Mouse (Mus musculus) embryo, embryonic 11.5 days (tissue): ENCODE measurements around the gene Osbp2.

Experiments
- DNase-seq: peaks from one replicate; pipeline ENCODE4 v3.0.0-alpha.2; 2012; ENCODE audit warnings: low read depth, low spot score

The Osbp2 gene

DNA sequence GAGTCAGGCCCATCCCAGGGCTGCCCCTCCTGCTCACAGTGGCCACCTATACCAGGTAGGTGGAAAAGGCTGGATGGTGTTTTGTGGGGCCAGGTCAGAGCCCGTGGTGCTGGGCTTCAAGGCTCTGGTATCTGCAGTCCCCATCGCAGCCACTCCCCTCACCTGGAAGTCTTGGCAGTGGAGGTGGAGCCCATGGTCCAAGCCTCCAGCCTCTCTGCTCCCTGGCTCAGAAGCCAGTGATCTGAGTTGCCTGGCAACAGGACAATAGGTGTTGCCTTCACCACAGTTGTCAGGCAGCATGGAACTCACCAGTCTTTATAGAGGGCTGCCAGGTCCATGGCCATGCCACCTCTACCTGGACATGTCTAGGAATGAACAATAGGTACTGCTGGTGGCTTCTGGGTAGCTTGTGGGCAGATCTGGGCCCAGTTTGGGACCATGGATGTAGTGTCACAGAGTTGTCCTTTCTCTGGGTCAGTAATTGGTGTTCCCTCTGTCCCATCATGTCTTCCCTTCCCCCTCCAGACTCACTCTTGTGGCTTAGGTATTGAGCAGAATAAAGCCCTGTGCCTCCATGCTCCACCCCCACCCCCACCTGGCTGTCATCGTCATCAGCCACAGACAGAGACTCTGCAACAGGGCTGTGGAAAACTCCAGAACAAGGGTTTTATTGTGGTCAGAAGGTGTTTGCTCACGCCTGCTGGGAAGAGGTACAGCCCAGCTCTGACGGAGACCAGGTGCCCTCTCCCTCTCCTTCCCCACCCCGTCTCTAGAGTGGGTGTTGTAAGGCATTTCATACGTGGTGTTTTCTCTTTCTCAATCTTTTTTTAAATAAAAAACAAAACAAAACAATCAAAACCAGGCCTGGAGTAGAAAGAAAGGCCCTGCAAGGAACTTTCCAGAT lies 160.4 kb downstream of the Osbp2 start:
- no peak for DNase-seq

DNA sequence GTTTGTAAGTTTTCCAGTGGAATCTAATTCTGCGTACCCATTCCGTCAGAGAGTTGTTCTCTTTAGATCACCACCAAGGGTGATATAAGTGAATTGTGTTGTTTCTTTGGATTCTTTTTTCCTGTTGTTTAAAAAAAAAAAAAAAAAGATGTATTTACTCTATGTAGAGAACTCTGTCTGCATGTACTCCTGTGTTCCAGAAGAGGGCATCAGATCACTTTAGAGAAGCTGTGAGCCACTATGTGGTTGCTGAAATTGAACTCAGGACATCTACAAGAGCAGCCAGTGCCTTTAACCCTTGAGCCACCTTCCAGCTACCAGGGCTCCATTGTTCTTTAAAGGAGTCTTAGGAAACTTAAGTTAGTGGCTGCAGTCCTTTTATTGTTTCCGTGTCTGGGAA lies 166.3 kb downstream of the Osbp2 start:
- DNase-seq = no peak

DNA sequence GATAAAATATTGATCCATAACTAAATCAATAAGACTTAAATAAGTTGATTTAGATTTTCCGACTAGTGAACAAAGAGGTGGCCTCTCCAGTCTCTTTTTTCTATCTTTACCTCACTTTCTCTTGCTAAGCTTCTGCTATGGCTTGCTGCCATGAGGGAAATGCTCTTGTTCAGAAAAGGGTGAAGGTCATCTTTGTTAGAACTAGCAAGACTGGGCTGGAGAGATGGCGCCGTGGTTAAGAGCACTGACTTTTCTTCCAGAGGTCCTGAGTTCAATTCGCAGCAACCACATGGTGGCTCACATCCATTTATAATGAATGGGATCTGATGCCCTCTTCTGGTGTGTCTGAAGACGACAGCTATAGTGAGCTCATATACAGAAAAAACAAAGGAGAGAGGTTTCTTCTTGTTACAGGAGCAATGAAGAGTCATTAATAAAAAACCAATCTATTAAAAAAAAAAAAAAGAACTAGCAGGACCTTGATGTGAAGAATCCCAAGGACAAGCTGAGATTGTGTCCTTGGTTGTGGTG lies 167.6 kb downstream of the Osbp2 start:
- no peak for DNase-seq

DNA sequence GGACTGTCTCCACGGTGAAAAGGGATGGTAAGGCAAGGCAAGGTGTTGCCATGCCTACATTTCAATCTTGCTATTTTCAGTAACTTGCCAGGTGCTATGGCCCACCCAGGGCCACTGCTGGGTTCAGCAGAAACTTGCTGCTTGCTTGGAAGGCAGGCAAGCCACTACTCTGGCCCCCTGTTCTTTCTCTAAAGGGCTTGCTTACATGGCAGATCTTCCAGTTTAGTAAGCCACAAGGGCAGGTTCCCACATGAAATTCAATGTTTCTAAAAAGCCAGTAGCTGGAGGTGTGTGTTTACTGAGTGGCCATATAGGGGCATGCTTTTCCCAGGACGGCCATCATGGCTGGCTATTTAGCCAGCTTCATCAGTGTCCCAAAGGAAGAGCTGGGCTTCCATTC lies 172.0 kb downstream of the Osbp2 start:
- no peak for DNase-seq

DNA sequence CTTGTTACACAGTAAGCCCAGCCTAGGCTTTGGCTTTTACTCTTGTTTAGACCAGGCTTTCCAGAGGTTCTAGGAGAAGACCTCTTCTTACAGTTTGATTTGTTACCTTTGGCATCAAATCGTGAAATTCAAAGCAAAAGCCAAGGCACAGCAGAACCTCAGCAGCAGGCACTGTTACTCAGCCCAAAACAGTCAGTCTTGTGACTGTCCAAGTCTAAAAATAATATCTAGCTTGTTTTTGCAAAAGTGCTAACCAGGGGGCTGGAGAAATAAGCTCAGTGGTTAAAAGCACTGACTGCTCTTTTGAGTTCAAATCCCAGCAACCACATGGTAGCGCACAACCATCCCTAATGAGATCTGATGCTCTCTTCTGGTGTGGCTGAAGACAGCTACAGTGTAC lies 176.8 kb downstream of the Osbp2 start:
- no peak for DNase-seq

DNA sequence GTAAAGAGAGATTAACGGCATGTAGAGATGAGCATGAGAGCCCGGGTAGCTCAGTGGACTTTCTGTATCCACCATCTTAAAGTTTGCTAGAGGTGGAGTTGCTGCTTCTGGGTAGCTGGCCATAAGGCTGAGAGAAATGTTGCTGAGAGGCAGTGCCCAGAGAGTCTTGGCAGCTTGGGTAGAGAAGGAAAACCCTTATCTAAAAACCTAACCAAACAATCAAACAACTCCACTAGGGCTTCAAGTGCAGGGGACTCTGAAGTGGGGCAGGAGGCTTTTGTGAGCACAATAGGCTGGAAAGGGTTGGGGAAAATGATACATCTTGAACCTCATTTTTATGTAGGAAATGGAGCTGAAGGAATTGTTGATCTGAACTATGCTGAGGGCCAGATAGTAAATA lies 177.4 kb downstream of the Osbp2 start:
- no peak for DNase-seq

DNA sequence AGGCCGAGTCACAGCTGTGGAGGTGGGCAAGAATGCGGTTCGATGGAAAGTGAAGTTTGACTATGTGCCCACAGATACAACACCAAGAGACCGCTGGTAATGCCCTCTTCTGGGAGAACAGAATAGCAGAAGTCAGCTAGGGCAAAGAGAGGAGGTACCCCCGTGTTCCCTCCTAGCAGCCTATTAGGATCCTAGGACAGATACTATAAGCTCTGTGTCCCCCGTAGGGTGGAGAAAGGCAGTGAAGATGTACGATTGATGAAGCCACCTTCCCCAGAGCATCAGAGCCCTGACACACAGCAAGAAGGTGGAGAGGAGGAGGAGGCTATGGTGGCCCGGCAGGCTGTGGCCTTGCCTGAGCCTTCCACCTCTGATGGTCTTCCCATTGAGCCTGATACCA lies 178.3 kb downstream of the Osbp2 start:
- no peak for DNase-seq

DNA sequence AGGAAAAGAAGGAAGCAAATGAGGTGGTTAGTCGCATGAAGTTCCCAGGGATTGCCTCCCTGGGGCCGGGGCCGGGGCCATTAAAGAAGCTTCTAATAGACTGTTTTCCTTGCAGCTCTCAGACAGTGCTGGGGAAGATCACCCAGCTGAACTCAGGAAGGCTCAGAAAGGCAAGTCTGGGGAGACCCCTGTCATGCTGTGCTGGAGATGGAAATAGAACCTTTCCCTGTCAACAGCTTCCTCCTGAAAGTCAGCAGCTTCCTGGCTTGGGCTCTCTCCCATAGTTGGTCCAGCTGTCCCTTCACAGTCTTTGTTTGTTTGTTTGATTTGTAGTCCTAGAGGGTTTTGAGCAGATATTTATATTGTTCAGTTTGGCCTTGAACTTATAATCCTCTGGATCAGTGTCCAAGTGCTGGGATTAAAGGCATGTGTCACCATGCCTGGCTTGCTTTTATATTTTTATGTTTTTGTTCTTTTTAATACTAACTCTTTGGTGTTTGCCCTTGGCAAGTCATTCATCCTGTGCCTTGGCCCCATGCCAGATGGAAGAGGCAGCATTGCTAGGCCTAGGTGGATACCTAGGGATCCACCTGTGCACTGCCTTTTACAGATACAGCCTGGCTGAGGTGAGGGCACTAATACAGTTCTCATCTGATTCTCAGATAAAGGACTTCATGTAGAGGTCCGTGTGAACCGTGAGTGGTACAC lies 178.8 kb downstream of the Osbp2 start:
- DNase-seq = no peak

DNA sequence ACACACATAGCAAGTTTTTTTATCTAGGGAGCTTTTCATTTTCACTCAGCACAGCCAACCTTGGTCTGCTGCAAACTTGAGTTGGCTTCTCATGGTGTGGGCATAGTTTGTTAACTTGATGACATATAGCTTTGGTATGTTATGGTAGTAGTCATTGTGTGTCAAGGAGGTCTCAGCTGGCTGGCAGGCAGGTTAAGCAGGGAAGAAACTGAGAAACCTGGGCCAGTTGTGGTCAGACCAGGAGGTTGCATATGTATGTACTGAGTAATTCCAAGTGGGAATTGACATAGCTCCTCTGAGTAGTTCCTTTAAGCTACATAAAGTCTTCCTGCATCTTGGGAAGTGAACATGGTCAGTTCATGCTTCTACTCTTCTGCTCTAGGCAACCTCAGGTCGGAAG lies 179.5 kb downstream of the Osbp2 start:
- no peak for DNase-seq

DNA sequence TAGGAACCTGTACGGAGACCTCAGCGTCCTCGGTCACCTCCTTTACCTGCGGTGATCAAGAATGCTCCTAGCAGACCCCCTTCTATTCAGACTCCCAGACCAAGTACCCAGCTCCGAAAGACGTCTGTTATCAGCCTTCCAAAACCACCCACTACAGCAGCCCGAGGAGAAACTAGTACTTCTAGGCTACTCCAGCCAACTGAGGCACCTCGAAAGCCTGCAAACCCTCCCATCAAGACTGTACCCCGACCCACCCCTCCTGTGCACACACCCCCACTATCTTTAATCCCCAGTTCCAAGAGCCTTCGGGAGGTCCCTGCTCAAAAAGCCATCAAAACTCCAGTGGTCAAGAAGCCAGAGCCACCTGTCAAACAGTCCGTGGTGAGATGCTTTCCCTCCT lies 180.0 kb downstream of the Osbp2 start:
- DNase-seq = no peak

DNA sequence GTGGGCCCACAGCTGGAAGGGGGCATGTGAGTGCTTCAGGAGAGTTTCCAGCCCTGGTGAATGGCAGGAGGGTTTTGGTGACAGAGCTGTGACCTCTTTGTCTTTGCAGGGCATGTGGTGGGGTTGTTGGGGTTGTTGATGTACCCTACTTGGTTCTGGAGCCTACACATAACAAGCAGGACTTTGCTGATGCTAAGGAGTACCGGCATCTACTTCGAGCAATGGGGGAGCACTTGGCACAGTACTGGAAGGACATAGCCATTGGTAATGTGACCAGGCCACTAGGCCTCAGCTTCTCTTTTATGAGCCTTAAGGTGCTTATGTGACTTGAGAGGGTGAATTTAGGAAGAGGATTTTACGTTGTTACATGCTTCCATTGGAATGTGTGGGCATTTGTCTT lies 183.9 kb downstream of the Osbp2 start:
- no peak for DNase-seq

DNA sequence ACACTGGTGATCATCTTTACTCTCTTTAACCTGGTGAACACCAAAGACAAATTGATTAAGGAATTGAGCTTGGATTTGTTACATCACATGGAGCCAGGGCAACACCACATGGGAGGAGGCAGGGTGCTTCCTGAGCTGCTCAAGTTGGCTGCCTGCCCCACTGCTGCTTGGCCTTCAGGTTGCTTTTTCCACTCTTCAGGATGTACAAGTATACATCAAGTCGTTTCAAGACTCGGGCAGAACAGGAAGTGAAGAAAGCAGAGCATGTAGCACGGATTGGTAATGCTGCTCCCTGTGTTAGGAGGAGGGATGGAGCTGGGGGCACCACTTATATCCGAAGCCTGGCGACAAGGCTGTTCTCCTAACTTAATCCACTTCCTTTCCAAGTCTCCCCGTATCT lies 186.5 kb downstream of the Osbp2 start:
- DNase-seq = no peak

DNA sequence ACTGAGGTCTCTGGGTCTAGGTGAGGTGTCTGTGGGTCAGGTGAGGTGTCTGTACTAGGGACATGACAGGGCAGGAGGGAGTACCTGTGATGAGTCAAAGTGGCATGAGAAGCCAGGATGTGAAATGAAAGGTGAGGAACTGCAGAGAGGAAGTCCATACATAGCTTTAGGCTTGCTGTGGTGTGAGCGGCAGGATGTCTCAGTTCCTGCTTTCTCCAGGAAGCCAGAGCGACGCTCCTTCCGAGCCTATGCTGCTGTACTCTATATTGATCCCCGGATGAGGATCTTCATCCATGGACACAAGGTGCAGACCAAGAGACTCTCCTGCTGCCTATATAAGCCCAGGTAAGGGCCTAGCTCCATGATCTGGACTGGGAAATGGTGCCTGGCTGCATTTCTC lies 187.3 kb downstream of the Osbp2 start:
- DNase-seq = no peak

DNA sequence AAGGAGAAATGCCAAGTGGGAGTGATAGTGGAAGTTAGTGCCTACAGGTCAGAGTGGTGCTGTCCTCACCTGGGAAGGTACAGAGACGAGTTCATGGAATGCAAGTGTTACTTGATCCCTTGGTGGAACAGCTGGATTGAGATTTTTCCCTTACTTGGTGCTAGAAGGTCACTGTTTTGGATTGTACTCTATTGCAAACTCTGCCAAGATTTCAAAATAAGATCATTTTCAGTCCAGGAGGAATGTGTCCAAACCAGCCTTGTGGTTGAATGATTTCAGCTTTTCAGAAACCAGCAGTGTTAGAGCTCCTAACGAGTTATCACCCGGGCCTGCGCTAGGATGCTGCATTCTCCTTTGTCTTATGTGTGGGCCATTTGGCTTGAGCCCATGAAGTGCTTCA lies 189.2 kb downstream of the Osbp2 start:
- no peak for DNase-seq

DNA sequence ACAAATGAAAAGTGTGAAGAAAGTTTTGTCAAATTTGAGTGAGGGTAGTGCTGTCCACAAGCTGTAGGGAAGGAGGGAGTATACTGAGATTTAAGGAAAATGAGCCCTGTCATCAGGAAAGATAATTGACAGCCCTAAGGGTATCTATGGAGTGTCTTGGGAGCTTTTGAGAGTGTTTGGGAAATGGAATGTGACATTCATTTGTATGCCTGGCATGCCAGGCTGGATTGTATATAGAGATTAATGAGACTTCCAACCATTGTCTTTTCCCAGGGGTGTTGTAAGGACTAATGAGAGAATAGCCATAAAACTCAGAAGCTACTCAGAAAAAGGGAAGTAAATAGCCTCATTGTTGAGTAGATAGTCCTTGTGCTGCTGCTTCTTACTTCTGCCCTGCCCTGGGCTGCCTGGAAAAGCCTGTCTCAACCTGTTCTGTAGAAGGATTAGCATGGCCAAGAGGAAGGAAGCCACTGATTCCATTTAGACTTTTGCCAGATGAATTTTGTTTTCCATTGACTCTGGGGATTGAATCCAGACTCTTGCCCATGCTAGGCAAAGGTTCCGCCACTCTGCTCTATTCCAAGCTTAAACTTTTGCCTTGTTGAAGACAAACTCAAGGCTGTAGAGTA lies 192.6 kb downstream of the Osbp2 start:
- no peak for DNase-seq

DNA sequence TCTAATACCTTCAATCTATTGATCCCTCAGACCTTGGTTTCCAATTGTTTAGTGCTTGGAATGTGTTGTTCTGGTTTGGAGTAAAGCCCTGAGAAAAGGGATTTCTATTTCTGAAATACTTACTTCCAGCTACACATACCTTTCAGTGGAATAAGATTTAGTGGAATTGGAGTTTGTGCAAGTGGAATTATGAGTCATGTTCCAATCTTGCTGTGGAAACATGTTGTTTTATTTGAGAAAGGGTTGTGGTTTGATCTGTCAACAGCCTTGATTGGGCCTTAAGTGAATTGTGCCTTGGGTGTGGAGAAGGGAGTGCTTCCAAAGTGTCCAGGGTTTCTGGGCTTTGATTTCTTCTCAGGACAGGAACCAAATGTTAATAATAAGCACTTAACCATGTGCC lies 193.9 kb downstream of the Osbp2 start:
- DNase-seq = no peak

DNA sequence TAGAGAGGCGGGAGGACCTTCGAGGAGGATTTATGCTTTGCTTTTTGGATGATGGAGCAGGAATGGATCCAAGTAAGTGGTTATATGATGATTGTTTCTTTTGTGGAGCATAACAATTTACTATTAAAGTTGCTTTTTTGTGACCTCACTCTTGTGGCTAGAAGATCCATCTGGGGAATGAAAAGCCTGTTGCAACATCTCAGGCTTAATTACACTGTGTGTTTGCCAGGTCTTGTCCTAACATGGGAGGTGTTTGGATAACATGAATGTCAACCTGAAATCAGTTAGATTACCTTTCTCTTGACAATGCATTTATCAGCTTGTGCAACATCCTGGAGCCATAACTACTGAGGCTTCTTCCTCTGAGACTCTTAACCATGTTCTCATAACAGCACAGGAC lies 194.9 kb downstream of the Osbp2 start:
- DNase-seq = no peak

DNA sequence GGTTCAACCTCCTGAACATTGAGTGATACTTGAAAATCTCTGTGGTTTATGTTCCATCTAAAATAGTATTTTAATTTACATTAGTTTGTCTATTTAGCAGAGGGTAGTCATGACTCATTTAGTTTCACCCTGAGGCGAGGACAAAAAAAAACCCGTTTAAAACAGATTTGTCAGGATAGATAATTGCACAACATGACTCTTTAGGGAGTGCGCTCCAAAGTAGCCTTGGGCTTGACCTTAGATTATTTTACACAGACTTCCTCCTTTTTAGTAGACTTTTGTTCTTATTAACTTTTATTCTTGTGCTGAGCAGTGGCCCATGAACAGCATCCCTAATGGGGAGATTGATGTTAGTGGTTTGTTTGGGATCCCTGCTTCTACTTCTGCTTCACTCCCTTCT lies 196.2 kb downstream of the Osbp2 start:
- no peak for DNase-seq

DNA sequence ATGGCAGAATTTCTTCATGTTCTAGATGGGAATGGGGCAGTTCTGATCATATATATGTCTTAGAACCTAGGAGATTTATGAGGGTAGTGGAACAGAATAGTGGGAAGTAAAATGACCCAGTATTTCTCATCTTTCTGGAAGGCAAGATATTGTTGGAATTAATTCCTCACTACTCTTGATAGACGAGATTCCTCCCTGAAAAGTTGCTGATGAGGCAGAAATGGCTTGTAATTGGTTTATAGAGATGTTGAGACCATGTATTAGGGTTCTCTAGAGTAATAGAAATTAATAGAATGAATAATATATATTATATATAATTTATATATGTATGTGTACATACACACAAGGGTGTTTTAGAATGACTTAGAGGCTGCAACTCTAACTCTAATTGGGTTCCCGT lies 201.7 kb downstream of the Osbp2 start:
- no peak for DNase-seq
